In genomic region chr2:149831459-149832245, GRCm38 (mm10) we compare ENCODE assay signal across 10 mouse cellular contexts. TPM values are rescaled to one million over a fixed set of nuclear protein-coding genes. Genes with fewer than 3 reads are reported as not detected.
A peak's percentile ranks its signal among the peaks of the same experiment; 100 is the strongest.
DNase-seq lines count a peak whose midpoint lies in the region; ATAC-seq and TF ChIP-seq lines count a peak whose summit lies in the region.
"Had no signal": no experiment of that assay in that cellular context is flagged by ENCODE, and none has a peak within 500 bp of the region (broad histone marks: within the 10 kb centered on the region; RNA-seq: fewer than 3 reads in every experiment).

No protein-coding gene starts in this region.

- DNase-seq in heart, adult 9 months (ENCODE audit: low spot score in 2 of 2) = no peak
- DNase-seq in cerebellum, adult 18-20 months = peak; percentile 43 to 69
- DNase-seq in forebrain, postnatal 0 days = peak; percentile 59
- DNase-seq in limb, embryonic 11.5 days (ENCODE audit: low spot score) = peak; percentile 47
- peak; percentile 33 to 41 for DNase-seq in right cerebral cortex, postnatal 10 days (ENCODE audit: low spot score in 2 of 2)
- DNase-seq in thymus, adult 2 months = no peak
- DNase-seq in ovary, adult 18-20 months (ENCODE audit: low spot score) = no peak

- peaks cover 20% of the 10 kb centered on the region for H3K4me1 ChIP-seq in heart, embryonic 15.5 days (replicated peaks)
- 0 out of 2 replicates have a peak, but pooled peaks cover 4% of the 10 kb centered on the region for H3K4me1 ChIP-seq in forebrain, postnatal 0 days (ENCODE audit: insufficient read depth)
- H3K4me1 ChIP-seq in limb, embryonic 11.5 days (ENCODE audit: control insufficient read depth, insufficient read depth, low read length) = 0 out of 2 replicates have a peak, but pooled peaks cover 2% of the 10 kb centered on the region
- no peaks in the 10 kb centered on the region for H3K4me1 ChIP-seq in thymus, adult 2 months (replicated peaks; ENCODE audit: control insufficient read depth, insufficient read depth, low read length)

- 1% methylated on average over 29 of the region's 29 CpGs for WGBS in heart, embryonic 15.5 days
- whole genome bisulfite sequencing in forebrain, postnatal 0 days = 2% methylated on average over 29 of the region's 29 CpGs
- WGBS in limb, embryonic 11.5 days = under 1% methylated on average over 29 of the region's 29 CpGs
- 10% methylated on average over 29 of the region's 29 CpGs for WGBS in thymus, adult 2 months

- H3K9me3 ChIP-seq in heart, embryonic 15.5 days (replicated peaks) = no peaks in the 10 kb centered on the region
- no peaks in the 10 kb centered on the region for H3K9me3 ChIP-seq in forebrain, postnatal 0 days (ENCODE audit: low read length)
- H3K9me3 ChIP-seq in limb, embryonic 11.5 days (ENCODE audit: control insufficient read depth, low read length) = no peaks in the 10 kb centered on the region

- H3K9ac ChIP-seq in heart, embryonic 15.5 days = 0 out of 2 replicates have a peak overlapping the region, but pooled peaks have one; percentile 49
- H3K9ac ChIP-seq in forebrain, postnatal 0 days = peak overlapping the region; percentile 64
- H3K9ac ChIP-seq in limb, embryonic 11.5 days (ENCODE audit: low read length) = no peak overlapping the region

- no peak for TF ChIP-seq POLR2A in thymus, adult 2 months (IDR thresholded peaks at IDR 0.05; ENCODE audit: control insufficient read depth, extremely low read depth, insufficient read depth, low read length, poor library complexity)

- H3K4me3 ChIP-seq in heart, embryonic 15.5 days = peak overlapping the region; percentile 60
- peak overlapping the region; percentile 66 for H3K4me3 ChIP-seq in forebrain, postnatal 0 days (ENCODE audit: low read depth, low read length)
- peak overlapping the region; percentile 54 for H3K4me3 ChIP-seq in limb, embryonic 11.5 days (ENCODE audit: low read depth, low read length)
- H3K4me3 ChIP-seq in thymus, adult 2 months (ENCODE audit: control insufficient read depth, insufficient read depth, low read length) = no peak overlapping the region

- peak overlapping the region; percentile 97 for H3K4me2 ChIP-seq in heart, embryonic 15.5 days
- peak overlapping the region; percentile 95 for H3K4me2 ChIP-seq in forebrain, postnatal 0 days (ENCODE audit: low read depth)
- peak overlapping the region; percentile 95 for H3K4me2 ChIP-seq in limb, embryonic 11.5 days (ENCODE audit: low read depth, severe bottlenecking)

- no peak for ATAC-seq in heart, embryonic 15.5 days (replicated peaks; ENCODE audit: insufficient number of reproducible peaks, insufficient read depth, low FRiP score, low read depth)
- ATAC-seq in forebrain, postnatal 0 days = peak; percentile 46
- no peak for ATAC-seq in limb, embryonic 11.5 days (ENCODE audit: insufficient number of reproducible peaks, low FRiP score, low TSS enrichment, low read depth)

- H3K36me3 ChIP-seq in heart, embryonic 15.5 days = no peaks in the 10 kb centered on the region
- no peaks in the 10 kb centered on the region for H3K36me3 ChIP-seq in forebrain, postnatal 0 days (ENCODE audit: insufficient read depth)
- no peaks in the 10 kb centered on the region for H3K36me3 ChIP-seq in limb, embryonic 11.5 days (ENCODE audit: control insufficient read depth, insufficient read depth, low read length)
- no peaks in the 10 kb centered on the region for H3K36me3 ChIP-seq in thymus, adult 2 months (ENCODE audit: control insufficient read depth, insufficient read depth, low read length)
- H3K36me3 ChIP-seq: G1E had no signal

- H3K27me3 ChIP-seq in heart, embryonic 15.5 days = peaks cover 46% of the 10 kb centered on the region
- peaks cover 7% of the 10 kb centered on the region for H3K27me3 ChIP-seq in forebrain, postnatal 0 days (ENCODE audit: insufficient read depth, low read length)
- H3K27me3 ChIP-seq in limb, embryonic 11.5 days (ENCODE audit: control insufficient read depth, insufficient read depth, low read length) = peaks cover 37% of the 10 kb centered on the region
- H3K27me3 ChIP-seq in thymus, adult 2 months (ENCODE audit: control insufficient read depth, insufficient read depth, low read length) = peaks cover 2% of the 10 kb centered on the region; the same call in 1 of the 2 replicates

- H3K27ac ChIP-seq in heart, embryonic 15.5 days = no peak overlapping the region
- no peak overlapping the region for H3K27ac ChIP-seq in forebrain, postnatal 0 days (ENCODE audit: low read depth, low read length)
- H3K27ac ChIP-seq in limb, embryonic 11.5 days (replicated peaks; ENCODE audit: low read depth, low read length) = no peak overlapping the region
- H3K27ac ChIP-seq in thymus, adult 2 months (ENCODE audit: control insufficient read depth, insufficient read depth, low read length) = no peak overlapping the region

- TF ChIP-seq CTCF in forebrain, postnatal 0 days (IDR thresholded peaks at IDR 0.05; ENCODE audit: low read depth) = peak; percentile 46
- TF ChIP-seq CTCF in thymus, adult 2 months (IDR thresholded peaks at IDR 0.05; ENCODE audit: borderline replicate concordance, control insufficient read depth, extremely low read depth, insufficient read depth, low read length, poor library complexity) = no peak

RNA-seq across cellular contexts. Expression of gene C530025M09Rik, which starts 0.6 kb away (rescaled TPM):
- not detected in 2 replicates for polyA plus RNA-seq in heart, embryonic 15.5 days (2015; fragmentation: Nextera tagmentation; extraction: Ambion mirVana)
- total RNA-seq in forebrain, postnatal 0 days (2014; rRNA removed) = 0.77 and 1.5 TPM in 2 replicates
- polyA plus RNA-seq in forebrain, postnatal 0 days (2015; fragmentation: Nextera tagmentation; extraction: Ambion mirVana) = 1.1 and 1.2 TPM in 2 replicates
- not detected in 2 replicates for polyA plus RNA-seq in limb, embryonic 11.5 days (2014; fragmentation: Nextera tagmentation; extraction: Ambion mirVana)
- polyA plus RNA-seq in thymus, adult 2 months (2012; rRNA removed) = not detected in 2 replicates
- total RNA-seq: G1E; hematopoietic stem cell, adult 5-6 weeks had no signal
- polyA plus RNA-seq: G1E had no signal

RNA-seq across cellular contexts. Expression of gene Syndig1, which starts 2.6 kb away (rescaled TPM):
- 2.7 and 2.9 TPM in 2 replicates for polyA plus RNA-seq in heart, embryonic 15.5 days (2015; fragmentation: Nextera tagmentation; extraction: Ambion mirVana)
- 25.1 and 49.2 TPM in 2 replicates for total RNA-seq in forebrain, postnatal 0 days (2014; rRNA removed)
- polyA plus RNA-seq in forebrain, postnatal 0 days (2015; fragmentation: Nextera tagmentation; extraction: Ambion mirVana) = 29.7 and 32.0 TPM in 2 replicates
- polyA plus RNA-seq in limb, embryonic 11.5 days (2014; fragmentation: Nextera tagmentation; extraction: Ambion mirVana) = 1.4 and 2.1 TPM in 2 replicates
- 0.08 and 0.32 TPM in 2 replicates for polyA plus RNA-seq in thymus, adult 2 months (2012; rRNA removed)
- total RNA-seq: hematopoietic stem cell, adult 5-6 weeks had no signal
- polyA plus RNA-seq: G1E had no signal

Comparison
In these comparisons a context has a peak if more than half of its experiments do, and no peak if none do; other contexts are left out.
1. DNase-seq: peak in cerebellum, adult 18-20 months (2 of 2), forebrain, postnatal 0 days (single experiment), limb, embryonic 11.5 days (single experiment) and right cerebral cortex, postnatal 10 days (2 of 2); none in heart, adult 9 months (0 of 2), thymus, adult 2 months (single experiment) and ovary, adult 18-20 months (single experiment).
2. Peak in every context shown above with its lines, with median percentiles within 50 percentile points of each other: H3K4me2 ChIP-seq.